Mouse (Mus musculus): ENCODE data around the gene Ttc27.

The Ttc27 gene

GRCm38 (mm10) chr17:74752906-74753627 is 35.5 kb downstream of the Ttc27 start:
- no peak for DNase-seq (ENCODE audit: low spot score)

GRCm38 (mm10) chr17:74753628-74754104 is 36.1 kb downstream of the Ttc27 start:
- no peak for DNase-seq (ENCODE audit: low spot score)

- DNase-seq (ENCODE audit: low spot score): no peak
Observed at GRCm38 (mm10) chr17:74754369-74755118, 37.0 kb downstream of the Ttc27 start.

GRCm38 (mm10) chr17:74769390-74769811 is 51.9 kb downstream of the Ttc27 start:
- no peak for DNase-seq (ENCODE audit: low spot score)

GRCm38 (mm10) chr17:74772364-74772763 is 54.8 kb downstream of the Ttc27 start:
- DNase-seq (ENCODE audit: low spot score): no peak

- no peak for DNase-seq (ENCODE audit: low spot score)
Observed at GRCm38 (mm10) chr17:74773556-74773955, 56.0 kb downstream of the Ttc27 start.

- DNase-seq (ENCODE audit: low spot score): no peak
Observed at GRCm38 (mm10) chr17:74780133-74780532, 62.6 kb downstream of the Ttc27 start.

- no peak for DNase-seq (ENCODE audit: low spot score)
Observed at GRCm38 (mm10) chr17:74780627-74781026, 63.1 kb downstream of the Ttc27 start.

- no peak for DNase-seq (ENCODE audit: low spot score)
Observed at GRCm38 (mm10) chr17:74781911-74782310, 64.4 kb downstream of the Ttc27 start.

- DNase-seq (ENCODE audit: low spot score): peak; percentile 14
Observed at GRCm38 (mm10) chr17:74785586-74785985, 68.1 kb downstream of the Ttc27 start.

GRCm38 (mm10) chr17:74786198-74786734 is 68.7 kb downstream of the Ttc27 start:
- DNase-seq (ENCODE audit: low spot score): peak; percentile 71

- DNase-seq (ENCODE audit: low spot score): no peak
Observed at GRCm38 (mm10) chr17:74796023-74796699, 78.6 kb downstream of the Ttc27 start.

GRCm38 (mm10) chr17:74799865-74800264 is 82.3 kb downstream of the Ttc27 start:
- DNase-seq (ENCODE audit: low spot score): no peak

GRCm38 (mm10) chr17:74802765-74803164 is 85.2 kb downstream of the Ttc27 start:
- DNase-seq (ENCODE audit: low spot score): no peak

GRCm38 (mm10) chr17:74803835-74804234 is 86.3 kb downstream of the Ttc27 start:
- DNase-seq (ENCODE audit: low spot score): no peak

GRCm38 (mm10) chr17:74804321-74804930 is 86.9 kb downstream of the Ttc27 start:
- DNase-seq (ENCODE audit: low spot score): no peak

GRCm38 (mm10) chr17:74807509-74808248 is 90.1 kb downstream of the Ttc27 start:
- DNase-seq (ENCODE audit: low spot score): peak; percentile 25

- DNase-seq (ENCODE audit: low spot score): no peak
Observed at GRCm38 (mm10) chr17:74808330-74808729, 90.8 kb downstream of the Ttc27 start.

- DNase-seq (ENCODE audit: low spot score): no peak
Observed at GRCm38 (mm10) chr17:74808901-74809300, 91.4 kb downstream of the Ttc27 start.

- DNase-seq (ENCODE audit: low spot score): peak; percentile 58
Observed at GRCm38 (mm10) chr17:74810892-74811625, 93.5 kb downstream of the Ttc27 start.
